Mouse (Mus musculus): ENCODE measurements around the gene Arvcf.

DNA sequence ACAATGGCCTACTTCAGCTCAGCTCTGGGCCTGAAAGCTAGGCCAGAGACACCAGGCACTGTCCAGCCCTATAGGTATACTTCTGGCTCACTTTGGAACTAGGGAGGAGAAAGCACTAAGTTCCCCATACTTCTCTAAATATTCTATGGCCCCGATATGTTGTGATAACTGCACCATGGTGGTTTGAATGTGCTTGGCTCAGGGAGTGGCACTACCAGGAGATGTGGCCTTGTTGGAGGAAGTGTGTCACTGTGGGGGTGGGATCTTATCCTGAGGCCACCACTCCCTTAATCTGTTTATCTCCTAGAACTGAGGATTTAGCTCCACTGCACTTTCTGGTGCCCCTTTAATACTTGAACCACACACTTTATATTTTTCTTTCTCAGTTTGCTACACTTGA is 39.8 kb upstream of the Arvcf start:
- TF ChIP-seq CTCF (IDR thresholded peaks at IDR 0.05; ENCODE audit: low read depth) (no peak), EP300 (IDR thresholded peaks at IDR 0.05; ENCODE audit: low read depth) (no peak)
